Mouse (Mus musculus) forebrain, embryonic 12.5 days (tissue): ENCODE measurements around the gene Gm10160. TPM values are rescaled to one million over a fixed set of nuclear protein-coding genes. Genes with fewer than 3 reads are reported as not detected.
"Not testable (repeated sequence)": the region's sequence is repeated elsewhere in the genome, so short reads cannot be mapped to it uniquely, and the experiment has no call there.

Source experiments
- ATAC-seq: fragments of 200-750 bp; cut with Nextera tagmentation; 2 replicates; pipeline ENCODE4 v1.8.0; 2017; ENCODE audit warnings: moderate TSS enrichment; ENCODE audit not compliant: low FRiP score
- H3K27ac ChIP-seq: fragments of 300-500 bp; sonication (generic); 2 replicates; pipeline ENCODE4 v1.5.1; 2016; ENCODE audit warnings: mild to moderate bottlenecking
- H3K27me3 ChIP-seq: fragments of 300-500 bp; sonication (generic); 2 replicates; pipeline ENCODE4 v1.6.1; 2016; ENCODE audit warnings: mild to moderate bottlenecking
- H3K36me3 ChIP-seq: fragments of 300-500 bp; sonication (generic); replicated peaks from 2 replicates; pipeline ENCODE4 v1.6.1; 2016; ENCODE audit warnings: mild to moderate bottlenecking
- H3K4me1 ChIP-seq: fragments of 300-500 bp; sonication (generic); 2 replicates; pipeline ENCODE4 v1.6.1; 2016
- H3K4me2 ChIP-seq: fragments of 300-500 bp; sonication (generic); 2 replicates; pipeline ENCODE4 v1.6.1; 2016; ENCODE audit warnings: mild to moderate bottlenecking, moderate library complexity
- H3K4me3 ChIP-seq: fragments of 300-500 bp; sonication (generic); replicated peaks from 2 replicates; pipeline ENCODE4 v1.5.1; 2016; ENCODE audit warnings: mild to moderate bottlenecking
- H3K9ac ChIP-seq: fragments of 300-500 bp; sonication (generic); 2 replicates; pipeline ENCODE4 v1.6.1; 2016; ENCODE audit warnings: mild to moderate bottlenecking
- H3K9me3 ChIP-seq: fragments of 300-500 bp; sonication (generic); 2 replicates; pipeline ENCODE4 v1.6.1; 2016
- WGBS: fragments of 180-500 bp; shearing (Covaris S2); methylation state at CpG from one replicate; pipeline ENCODE4 v1.1.7; 2016; 5-methylcytosine and 5-hydroxymethylcytosine counted together
- polyA plus RNA-seq: library from polyadenylated mRNA; unstranded; fragments of >200 nt; fragmentation: Nextera tagmentation; extraction: Ambion mirVana; gene quantifications from 2 replicates; pipeline ENCODE4 v1.2.1, GENCODE M21; 2016

Gene Gm10160
- polyA plus RNA-seq, 1 experiment from 2014 or later, result not detected

DNA sequence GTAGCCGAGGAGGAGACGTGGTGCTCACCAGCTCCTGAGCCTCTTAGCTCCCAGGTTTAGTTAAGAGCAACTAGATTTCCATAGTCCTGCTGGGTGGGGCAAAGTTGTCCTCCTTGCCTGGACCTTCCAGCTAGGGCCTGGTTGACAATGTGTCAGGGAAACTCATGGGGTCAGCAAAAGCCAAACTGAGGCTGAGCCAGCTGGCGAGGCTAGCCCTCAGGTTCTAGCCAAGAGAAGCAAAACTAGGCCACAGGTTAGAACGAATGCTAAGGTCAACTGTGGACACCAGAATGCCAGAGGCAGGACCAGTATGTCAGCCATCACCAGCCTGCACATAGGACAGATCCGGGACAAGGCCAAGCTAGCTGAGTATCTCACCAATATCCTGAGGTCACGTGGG, 14.2 kb downstream of the Gm10160 start:
- no peak overlapping the region for H3K9ac ChIP-seq
- no peak overlapping the region for H3K4me3 ChIP-seq
- no peak overlapping the region for H3K27ac ChIP-seq
- no peaks in the 10 kb centered on the region for H3K36me3 ChIP-seq
- H3K9me3 ChIP-seq, result no peaks in the 10 kb centered on the region
- 85% methylated on average over 6 of the region's 6 CpGs for whole genome bisulfite sequencing
- no peak overlapping the region for H3K4me2 ChIP-seq
- H3K27me3 ChIP-seq, result no peaks in the 10 kb centered on the region
- no peak for ATAC-seq
- H3K4me1 ChIP-seq, result no peaks in the 10 kb centered on the region

DNA sequence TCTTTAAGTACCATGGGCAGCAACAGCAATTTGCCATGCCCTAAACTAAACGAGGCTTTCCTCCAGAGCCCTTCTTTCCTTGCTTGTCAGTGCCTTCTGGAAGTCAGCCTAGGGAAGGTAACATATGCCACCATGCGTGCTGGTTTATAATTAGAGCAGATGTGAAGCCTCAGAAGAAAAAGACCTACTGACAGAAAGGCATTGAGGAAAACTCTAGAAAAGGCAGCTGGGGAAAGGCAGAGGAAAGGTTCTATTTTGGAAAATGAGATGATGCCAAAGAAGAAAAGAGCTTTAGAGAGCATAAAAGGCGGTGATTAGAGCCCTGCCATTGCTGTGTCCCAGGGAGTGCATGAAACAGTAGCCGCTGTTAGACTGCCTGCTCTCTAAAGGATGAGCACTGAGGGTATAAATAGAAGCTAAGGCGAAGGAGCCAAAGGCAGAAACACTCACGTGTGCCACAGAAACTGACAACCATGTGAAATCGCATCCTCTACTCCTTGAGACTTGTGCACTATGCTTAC, 14.9 kb downstream of the Gm10160 start:
- Histone ChIP-seq H3K9me3 (no peaks in the 10 kb centered on the region), H3K4me1 (no peaks in the 10 kb centered on the region), H3K9ac (no peak overlapping the region), H3K36me3 (no peaks in the 10 kb centered on the region), H3K4me3 (no peak overlapping the region), H3K4me2 (no peak overlapping the region), H3K27me3 (no peaks in the 10 kb centered on the region), H3K27ac (no peak overlapping the region)
- ATAC-seq, result no peak
- 61% methylated on average over 7 of the region's 7 CpGs for WGBS

DNA sequence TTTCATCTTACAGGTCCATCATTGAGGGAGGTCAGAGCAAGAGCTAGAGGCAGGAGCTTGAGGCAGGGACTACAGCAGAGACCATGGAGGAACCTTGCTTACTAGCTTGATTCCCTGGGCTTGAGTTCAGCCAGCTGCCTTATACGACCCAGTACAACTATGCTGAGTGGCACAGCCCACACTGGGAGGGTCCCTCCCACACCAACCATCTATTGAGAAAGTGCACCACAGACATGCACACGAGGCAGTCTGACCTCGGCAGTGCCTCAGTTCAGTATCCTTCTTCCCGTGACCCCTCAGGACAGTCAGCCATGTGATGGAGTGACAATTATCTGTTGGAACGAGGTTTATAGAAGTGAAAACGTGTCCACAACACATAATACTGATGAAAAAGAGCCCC, 15.8 kb downstream of the Gm10160 start:
- no peak for ATAC-seq
- H3K4me2 ChIP-seq, result no peak overlapping the region

DNA sequence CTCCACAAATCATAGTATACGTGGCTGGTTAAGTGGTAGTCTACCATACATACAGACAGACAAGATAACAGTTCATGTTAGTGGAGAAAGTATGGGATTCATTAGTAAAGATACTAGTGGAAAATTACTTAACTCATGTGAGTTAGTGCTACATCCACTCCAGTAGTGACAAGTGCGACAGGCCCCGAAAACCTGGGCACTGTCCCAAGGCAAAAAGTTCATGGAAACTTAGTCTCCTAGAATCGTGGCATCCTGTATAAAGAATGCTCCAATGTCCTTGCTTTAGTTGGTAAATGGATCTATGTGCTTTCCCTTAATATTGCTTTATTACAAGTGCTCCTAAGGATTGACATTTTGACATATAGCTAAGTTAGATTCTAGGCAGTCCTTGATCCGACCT, 17.8 kb downstream of the Gm10160 start:
- not testable (repeated sequence) for H3K36me3 ChIP-seq, H3K9ac ChIP-seq, H3K27me3 ChIP-seq, H3K4me3 ChIP-seq, H3K4me2 ChIP-seq, H3K4me1 ChIP-seq, H3K9me3 ChIP-seq, ATAC-seq, H3K27ac ChIP-seq
- 91% methylated on average over 5 of the region's 5 CpGs for WGBS

More for the DNA sequence above, 15.8 kb downstream of the Gm10160 start:
- Histone ChIP-seq H3K9me3 (no peaks in the 10 kb centered on the region), H3K27me3 (no peaks in the 10 kb centered on the region), H3K27ac (no peak overlapping the region), H3K4me3 (no peak overlapping the region), H3K4me1 (no peaks in the 10 kb centered on the region), H3K9ac (no peak overlapping the region), H3K36me3 (no peaks in the 10 kb centered on the region)
- 72% methylated on average over 6 of the region's 6 CpGs for WGBS

DNA sequence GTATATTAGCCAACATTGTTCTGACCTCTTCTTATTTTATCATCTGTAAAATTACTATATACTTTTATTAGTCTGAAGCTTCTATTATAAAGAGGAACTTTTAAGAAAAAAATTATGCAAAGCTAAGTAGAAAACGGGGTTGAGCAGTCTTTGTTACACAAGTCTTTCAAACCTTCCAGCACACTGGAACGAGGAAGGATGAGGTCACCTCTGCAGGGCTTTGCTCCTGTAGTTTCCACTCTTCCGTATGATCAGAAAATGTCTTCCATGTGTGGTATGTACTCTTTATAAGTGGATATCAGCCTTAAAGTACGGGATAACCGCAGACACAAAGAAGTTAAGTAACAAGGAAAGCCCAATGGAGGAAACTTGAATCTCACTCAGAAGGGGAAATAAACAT, 20.2 kb downstream of the Gm10160 start:
- H3K9me3 ChIP-seq, result no peaks in the 10 kb centered on the region
- no peak overlapping the region for H3K27ac ChIP-seq
- no peak overlapping the region for H3K4me3 ChIP-seq
- H3K36me3 ChIP-seq, result no peaks in the 10 kb centered on the region
- no peak for ATAC-seq
- H3K4me2 ChIP-seq, result no peak overlapping the region
- no peak overlapping the region for H3K9ac ChIP-seq
- 88% methylated on average over 5 of the region's 5 CpGs for WGBS
- no peaks in the 10 kb centered on the region for H3K4me1 ChIP-seq
- no peaks in the 10 kb centered on the region for H3K27me3 ChIP-seq

DNA sequence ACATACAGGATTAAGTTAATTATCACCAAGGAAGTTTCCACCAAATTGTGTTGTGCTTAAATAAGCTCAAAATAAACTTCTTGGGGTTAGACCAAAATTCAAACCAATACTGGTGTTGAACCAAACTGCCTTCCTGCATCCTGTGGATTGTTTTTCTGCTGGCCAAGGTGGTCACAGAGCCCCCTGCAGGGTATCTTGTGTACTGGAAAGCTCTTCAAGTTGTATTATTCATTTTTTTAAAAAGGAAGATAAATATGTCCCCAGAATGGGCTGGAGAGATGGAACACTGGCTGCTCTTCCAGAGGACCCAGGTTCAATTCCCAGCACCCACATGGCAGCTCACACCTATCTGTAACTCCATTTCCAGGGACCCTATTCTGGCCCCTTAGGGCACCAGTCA, 20.7 kb downstream of the Gm10160 start:
- H3K9me3 ChIP-seq, result no peaks in the 10 kb centered on the region
- no peaks in the 10 kb centered on the region for H3K36me3 ChIP-seq
- no peak for ATAC-seq
- no peak overlapping the region for H3K4me2 ChIP-seq
- no peak overlapping the region for H3K27ac ChIP-seq
- no peak overlapping the region for H3K4me3 ChIP-seq
- no peaks in the 10 kb centered on the region for H3K27me3 ChIP-seq
- H3K4me1 ChIP-seq, result peaks cover 3% of the 10 kb centered on the region; the same call in 1 of the 2 replicates
- H3K9ac ChIP-seq, result no peak overlapping the region

DNA sequence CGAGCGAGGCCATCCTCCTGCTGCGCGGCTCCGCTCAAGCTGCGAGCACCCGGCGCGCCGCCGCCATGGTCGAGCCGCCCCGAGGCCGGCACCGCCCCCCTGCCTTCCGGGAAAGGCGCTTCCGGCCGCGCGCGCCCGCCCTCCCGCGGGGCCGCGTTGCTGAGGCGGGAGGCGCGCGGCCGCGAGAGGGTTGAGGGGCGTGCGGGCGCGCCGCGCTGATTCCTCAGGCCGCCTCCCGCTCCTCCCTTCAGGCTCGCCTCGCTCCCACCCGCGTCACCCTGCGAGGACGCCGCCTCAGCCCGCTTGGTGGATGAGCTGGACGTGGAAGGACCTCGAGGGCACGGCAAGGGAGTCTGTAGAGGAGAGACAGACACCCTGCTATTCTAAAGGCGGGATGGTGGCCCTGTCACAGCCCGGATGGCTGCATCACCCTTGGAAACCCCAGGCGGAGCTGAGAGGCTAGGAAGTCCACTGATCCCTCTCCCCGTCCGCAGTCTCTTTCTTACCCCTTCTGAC, 26.2 kb downstream of the Gm10160 start, which contains the start of gene Btbd1:
Gene Btbd1 (minus strand): TSS at position 53 of the 516 bp plus-strand sequence.
- peak within 1 kb of the TSS; percentile 86 for H3K4me3 ChIP-seq
- no peaks in the 10 kb centered on the region for H3K27me3 ChIP-seq
- H3K27ac ChIP-seq, result peak within 1 kb of the TSS; percentile 97
- under 1% methylated on average over 45 of the region's 58 CpGs for WGBS
- H3K4me1 ChIP-seq, result peaks cover 40% of the 10 kb centered on the region
- H3K4me2 ChIP-seq, result peak within 1 kb of the TSS; percentile 79
- H3K36me3 ChIP-seq, result no peaks in the 10 kb centered on the region
- ATAC-seq, result peak; percentile 94
- peak within 1 kb of the TSS; percentile 87 for H3K9ac ChIP-seq
- H3K9me3 ChIP-seq, result no peaks in the 10 kb centered on the region

DNA sequence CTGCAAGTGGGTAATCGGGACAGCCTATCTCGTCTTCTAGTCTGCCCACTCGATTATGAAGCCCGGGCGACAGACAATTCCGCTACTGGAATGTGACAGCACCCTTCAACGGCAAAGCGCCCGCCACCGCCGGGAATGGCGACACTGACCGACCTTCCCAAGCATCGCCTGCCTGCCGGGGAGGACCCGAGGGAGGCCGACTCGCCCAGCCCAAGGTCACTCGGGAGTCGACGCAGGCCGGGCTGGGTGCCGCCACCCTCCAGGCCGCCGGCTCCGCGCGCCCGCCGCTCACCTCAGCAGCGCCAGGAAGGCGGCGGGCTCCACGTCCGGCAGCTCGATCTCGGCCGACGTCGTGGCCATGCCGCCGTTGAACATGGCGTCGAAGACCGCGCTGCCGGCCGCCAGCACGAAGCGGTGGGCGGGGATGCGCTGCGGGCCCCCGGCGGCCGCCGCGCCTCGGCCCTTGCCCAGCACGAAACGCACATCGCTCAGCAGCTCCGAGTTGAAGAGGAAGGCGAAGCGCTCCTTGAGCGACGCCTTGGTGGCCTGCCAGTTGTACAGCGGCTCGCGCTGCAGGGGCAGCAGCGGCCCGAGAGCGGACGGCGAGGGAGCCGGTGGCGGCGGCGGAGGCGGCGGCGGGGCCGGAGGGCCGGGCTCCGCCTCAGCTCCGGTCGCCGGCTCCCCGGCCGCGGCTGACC, 26.8 kb downstream of the Gm10160 start:
- Histone ChIP-seq H3K9ac (peak overlapping the region; percentile 87), H3K4me3 (peak overlapping the region; percentile 86), H3K27me3 (no peaks in the 10 kb centered on the region), H3K4me1 (peaks cover 40% of the 10 kb centered on the region), H3K9me3 (no peaks in the 10 kb centered on the region), H3K36me3 (no peaks in the 10 kb centered on the region), H3K4me2 (peak overlapping the region; percentile 79), H3K27ac (peak overlapping the region; percentile 97)
- under 1% methylated on average over 66 of the region's 91 CpGs for WGBS
- ATAC-seq, result peak; percentile 80

DNA sequence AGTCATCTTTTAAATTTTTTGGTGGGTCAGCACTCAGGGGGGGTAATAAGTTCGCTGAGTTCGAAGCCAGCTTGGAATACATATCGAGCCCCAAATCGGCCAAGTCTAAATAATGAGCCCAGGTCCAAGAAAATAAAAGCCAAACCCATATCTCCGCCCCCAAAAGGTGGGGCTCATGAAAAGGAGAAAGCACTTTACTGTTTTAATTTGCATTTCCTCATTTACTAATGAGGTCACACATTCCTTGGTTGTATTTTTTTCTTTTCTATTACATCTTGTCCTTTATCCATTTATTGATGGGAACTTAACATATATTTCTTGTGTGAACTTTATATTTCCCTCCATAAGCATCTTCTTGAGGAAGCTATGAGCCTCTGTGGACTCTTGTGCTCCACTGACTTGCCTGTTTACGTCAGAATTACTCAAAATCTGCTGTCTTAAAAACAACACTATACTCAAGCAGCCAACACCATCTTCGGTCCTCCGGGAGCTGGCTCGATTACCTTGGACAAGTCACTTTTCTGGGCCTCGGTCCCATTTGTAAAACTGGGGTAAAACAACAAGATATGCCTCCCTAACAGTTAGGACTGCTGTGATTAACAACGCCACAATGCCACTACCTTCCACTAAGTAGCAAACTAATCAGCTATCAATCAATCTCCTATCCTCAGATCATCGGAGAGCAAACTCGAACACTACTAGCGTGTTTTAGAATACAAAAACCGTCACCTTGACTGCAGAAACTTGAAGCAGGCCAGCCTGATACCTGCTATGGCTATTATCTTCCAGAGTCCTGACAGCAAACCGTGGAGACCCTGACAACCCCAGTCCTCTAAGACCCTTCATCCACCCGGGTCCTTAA, 27.6 kb downstream of the Gm10160 start:
- Histone ChIP-seq H3K27ac (peak overlapping the region; percentile 97), H3K4me3 (peak overlapping the region; percentile 86), H3K4me2 (peak overlapping the region; percentile 79), H3K9me3 (no peaks in the 10 kb centered on the region), H3K27me3 (no peaks in the 10 kb centered on the region), H3K9ac (peak overlapping the region; percentile 87), H3K4me1 (peaks cover 40% of the 10 kb centered on the region), H3K36me3 (no peaks in the 10 kb centered on the region)
- ATAC-seq, result peak; percentile 4; the same call in 1 of the 2 replicates
- WGBS, result 21% methylated on average over 17 of the region's 17 CpGs

DNA sequence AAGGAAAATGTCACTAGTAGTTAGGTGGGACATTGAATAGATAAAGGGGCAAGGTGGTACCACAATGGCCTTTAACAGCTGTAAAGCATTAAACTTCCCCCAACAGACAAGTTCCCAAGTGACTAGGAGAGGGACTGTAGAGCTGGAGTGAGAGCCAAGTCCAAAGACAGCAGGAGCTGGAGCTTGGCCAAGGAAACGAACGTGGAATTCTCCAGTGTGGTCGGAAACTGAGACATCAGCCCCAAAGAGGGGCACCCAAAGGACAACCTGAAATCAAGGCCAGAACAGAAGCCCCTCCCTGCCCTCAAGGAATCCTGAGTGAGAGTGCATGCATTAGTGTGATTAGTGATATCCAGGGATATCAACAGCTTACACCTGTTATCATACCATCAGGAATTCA, 30.2 kb downstream of the Gm10160 start:
- Histone ChIP-seq H3K4me3 (no peak overlapping the region), H3K9me3 (no peaks in the 10 kb centered on the region), H3K27ac (no peak overlapping the region), H3K36me3 (no peaks in the 10 kb centered on the region), H3K27me3 (no peaks in the 10 kb centered on the region), H3K4me2 (no peak overlapping the region), H3K4me1 (peaks cover 40% of the 10 kb centered on the region), H3K9ac (no peak overlapping the region)
- ATAC-seq, result no peak
- WGBS, result 56% methylated on average over 3 of the region's 3 CpGs

DNA sequence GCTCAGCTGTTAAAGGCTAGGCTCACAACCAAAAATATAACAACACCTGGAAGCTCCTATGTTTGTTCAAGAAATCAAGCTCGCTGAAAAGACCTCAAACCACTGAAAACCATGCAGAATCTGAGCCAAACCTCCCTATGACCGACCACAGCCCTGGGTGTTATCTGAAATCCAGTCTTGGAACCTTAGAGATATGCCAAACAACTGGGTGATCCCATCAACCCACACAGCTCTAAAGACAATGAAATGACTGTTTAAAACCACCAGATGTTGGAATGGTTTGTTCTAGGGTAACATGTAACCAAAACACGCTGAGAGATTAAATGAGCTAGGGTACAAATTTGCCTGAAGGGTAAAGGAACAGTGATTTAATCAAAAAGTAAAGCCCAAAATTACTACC, 30.7 kb downstream of the Gm10160 start:
- Histone ChIP-seq H3K36me3 (no peaks in the 10 kb centered on the region), H3K4me2 (no peak overlapping the region)
- WGBS, result 74% methylated on average over 3 of the region's 3 CpGs

DNA sequence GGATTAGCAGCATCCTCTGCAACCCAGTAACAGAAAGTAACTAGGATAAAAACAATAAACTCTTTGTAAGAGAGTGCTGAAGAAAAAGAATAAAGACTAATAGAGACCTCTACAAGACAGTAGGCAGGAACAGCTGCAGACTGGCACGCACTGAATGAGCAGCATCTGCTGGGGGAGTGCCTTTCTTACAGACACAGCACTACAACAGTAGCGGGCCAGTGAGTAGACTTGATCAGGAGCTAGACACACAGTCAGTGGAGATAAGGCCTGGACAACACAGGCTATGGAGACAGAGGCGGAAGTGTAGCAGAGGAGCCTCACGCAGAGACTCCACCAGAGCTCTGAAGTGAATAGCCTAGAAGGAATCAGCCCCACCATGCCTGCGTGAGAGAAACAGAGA, 49.5 kb downstream of the Gm10160 start:
- Histone ChIP-seq H3K27me3 (no peaks in the 10 kb centered on the region), H3K9ac (no peak overlapping the region), H3K36me3 (peaks cover 11% of the 10 kb centered on the region), H3K4me3 (no peak overlapping the region), H3K4me1 (peaks cover 5% of the 10 kb centered on the region), H3K9me3 (no peaks in the 10 kb centered on the region), H3K27ac (peak overlapping the region; percentile 63), H3K4me2 (no peak overlapping the region)
- WGBS, result 67% methylated on average over 5 of the region's 5 CpGs
- ATAC-seq, result no peak

More for the DNA sequence above, 30.7 kb downstream of the Gm10160 start:
- Histone ChIP-seq H3K4me3 (no peak overlapping the region), H3K9ac (no peak overlapping the region), H3K4me1 (peaks cover 37% of the 10 kb centered on the region), H3K9me3 (no peaks in the 10 kb centered on the region), H3K27ac (no peak overlapping the region), H3K27me3 (no peaks in the 10 kb centered on the region)
- no peak for ATAC-seq
